Mouse (Mus musculus) myocyte (in vitro differentiated cells): ENCODE results near the gene Trak1. TPM values are rescaled to one million over a fixed set of nuclear protein-coding genes. Genes with fewer than 3 reads are reported as not detected.
A peak's percentile ranks its signal among the peaks of the same experiment; 100 is the strongest.

Experiments used
- H3K27me3 ChIP-seq: one replicate; pipeline ENCODE4 v1.6.1; 2011; ENCODE audit not compliant: control insufficient read depth, insufficient read depth, insufficient read length
- H3K36me3 ChIP-seq: one replicate; pipeline ENCODE4 v1.6.1; 2011; ENCODE audit not compliant: control insufficient read depth, insufficient read depth
- H3K4me2 ChIP-seq: one replicate; pipeline ENCODE4 v1.6.1; 2011; ENCODE audit warnings: low read depth, control low read depth
- H3K4me3 ChIP-seq: one replicate; pipeline ENCODE4 v1.5.1; 2011; ENCODE audit warnings: mild to moderate bottlenecking, control low read depth, moderate library complexity
- H3K79me2 ChIP-seq: one replicate; pipeline ENCODE4 v1.6.1; 2011; ENCODE audit not compliant: control insufficient read depth, insufficient read depth
- H3ac ChIP-seq: one replicate; pipeline ENCODE4 v1.6.1; 2011; ENCODE audit not compliant: control insufficient read depth, insufficient read length
- CEBPB ChIP-seq: IDR thresholded peaks from 2 replicates; pipeline ENCODE4 v1.6.1; 2011; ENCODE audit warnings: mild to moderate bottlenecking, moderate library complexity; ENCODE audit not compliant: poor library complexity, insufficient read depth, severe bottlenecking
- E2F4 ChIP-seq: IDR thresholded peaks from one replicate; pipeline ENCODE4 v1.6.1; 2011; ENCODE audit warnings: mild to moderate bottlenecking, control low read depth, moderate library complexity; ENCODE audit not compliant: insufficient read depth
- MAX ChIP-seq: IDR thresholded peaks from one replicate; pipeline ENCODE4 v1.6.1; 2011; ENCODE audit warnings: low read depth, mild to moderate bottlenecking, control low read depth
- MYOD1 ChIP-seq, 3 experiments: IDR thresholded peaks; one replicate each; pipeline ENCODE4 v1.6.1; 2011; ENCODE audit warnings: control low read depth in 2 of 3, low read depth in 2 of 3, mild to moderate bottlenecking in 2 of 3, moderate library complexity in 1 of 3; ENCODE audit not compliant: insufficient read length in 2 of 3, control insufficient read depth in 1 of 3
- MYOG ChIP-seq, 3 experiments: IDR thresholded peaks; one replicate each; pipeline ENCODE4 v1.6.1; 2011; ENCODE audit warnings: control low read depth in 2 of 3, low read depth in 2 of 3, mild to moderate bottlenecking in 2 of 3; ENCODE audit not compliant: insufficient read length in 2 of 3, control insufficient read depth in 1 of 3, insufficient read depth in 1 of 3
- POLR2A ChIP-seq: IDR thresholded peaks from one replicate; pipeline ENCODE4 v1.6.1; 2011; ENCODE audit warnings: low read depth, mild to moderate bottlenecking, control low read depth, moderate library complexity; ENCODE audit not compliant: insufficient read length
- POLR2AphosphoS2 ChIP-seq: IDR thresholded peaks from one replicate; pipeline ENCODE4 v1.6.1; 2011; ENCODE audit warnings: low read depth, control low read depth; ENCODE audit not compliant: insufficient read length
- REST ChIP-seq: IDR thresholded peaks from one replicate; pipeline ENCODE4 v1.6.1; 2011; ENCODE audit warnings: mild to moderate bottlenecking, control low read depth, moderate library complexity; ENCODE audit not compliant: insufficient read depth, insufficient read length
- SRF ChIP-seq: IDR thresholded peaks from one replicate; pipeline ENCODE4 v1.6.1; 2011; ENCODE audit warnings: low read depth; ENCODE audit not compliant: control insufficient read depth, insufficient read length
- TCF12 ChIP-seq: IDR thresholded peaks from one replicate; pipeline ENCODE4 v1.6.1; 2011; ENCODE audit warnings: mild to moderate bottlenecking, control low read depth; ENCODE audit not compliant: poor library complexity, insufficient read depth, severe bottlenecking
- TCF3 ChIP-seq: IDR thresholded peaks from one replicate; pipeline ENCODE4 v1.6.1; 2011; ENCODE audit warnings: low read depth, control low read depth; ENCODE audit not compliant: insufficient read length
- USF1 ChIP-seq: IDR thresholded peaks from one replicate; pipeline ENCODE4 v1.6.1; 2011; ENCODE audit warnings: low read depth, mild to moderate bottlenecking, control low read depth, moderate library complexity
- polyA plus RNA-seq: library from polyadenylated mRNA; unstranded; fragments of >200 nt; fragmentation: generic; extraction: Trizol; gene quantifications from one replicate; pipeline ENCODE4 v1.2.1, GENCODE M21; 2012; ENCODE audit warnings: missing spikeins

The Trak1 gene
- polyA plus RNA-seq, 1 experiment, result 60.8 TPM

GRCm38 (mm10) chr9:121301041-121301920, 4.0 kb downstream of the Trak1 start:
- Histone ChIP-seq H3K4me2 (no peak overlapping the region), H3K79me2 (peaks cover 85% of the 10 kb centered on the region), H3ac (no peak overlapping the region), H3K27me3 (no peaks in the 10 kb centered on the region), H3K36me3 (peaks cover 10% of the 10 kb centered on the region), H3K4me3 (no peak overlapping the region)
- TF ChIP-seq POLR2AphosphoS2 (no peak), SRF (no peak), MYOG (IDR thresholded peaks at IDR 0.05; ENCODE audit: control insufficient read depth in 1 of 3, insufficient read depth in 1 of 3, insufficient read length in 2 of 3, low read depth in 2 of 3) (no peak), E2F4 (no peak), CEBPB (no peak), TCF12 (no peak), TCF3 (no peak), USF1 (no peak), MAX (no peak), REST (no peak), MYOD1 (IDR thresholded peaks at IDR 0.05; ENCODE audit: control insufficient read depth in 1 of 3, insufficient read length in 2 of 3, low read depth in 2 of 3) (no peak), POLR2A (no peak)

GRCm38 (mm10) chr9:121302543-121302942, 5.2 kb downstream of the Trak1 start:
- H3K79me2 ChIP-seq, result peaks cover 98% of the 10 kb centered on the region
- no peak overlapping the region for H3K4me3 ChIP-seq
- no peaks in the 10 kb centered on the region for H3K27me3 ChIP-seq
- no peak overlapping the region for H3ac ChIP-seq
- no peak for TF ChIP-seq REST
- TF ChIP-seq POLR2AphosphoS2, result no peak
- no peak for TF ChIP-seq TCF3
- TF ChIP-seq CEBPB, result no peak
- no peak for TF ChIP-seq MYOD1 (IDR thresholded peaks at IDR 0.05; ENCODE audit: control insufficient read depth in 1 of 3, insufficient read length in 2 of 3, low read depth in 2 of 3)
- no peak for TF ChIP-seq POLR2A
- no peak for TF ChIP-seq MAX
- TF ChIP-seq USF1, result no peak
- TF ChIP-seq TCF12, result no peak
- no peak overlapping the region for H3K4me2 ChIP-seq
- peaks cover 10% of the 10 kb centered on the region for H3K36me3 ChIP-seq

DNA sequence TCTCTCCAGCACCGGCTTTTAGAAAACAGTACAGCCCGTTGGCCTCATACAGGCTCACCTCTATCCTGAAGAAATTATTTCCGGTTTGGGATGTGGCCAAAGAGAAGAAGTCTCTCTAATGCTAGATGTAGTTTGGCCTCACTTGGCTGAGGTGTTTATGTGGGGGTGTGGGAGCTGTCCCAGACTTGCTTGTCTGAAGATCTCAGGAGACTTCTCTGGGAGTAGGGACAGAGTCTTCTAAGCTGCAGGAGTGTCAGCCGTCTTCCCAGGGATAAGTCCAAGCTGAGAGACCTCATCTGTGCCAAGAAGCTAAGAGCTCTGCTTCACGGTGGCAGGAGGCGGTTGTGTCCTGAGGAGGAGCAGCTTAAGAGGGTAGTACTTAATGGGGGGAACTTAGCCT, 5.8 kb downstream of the Trak1 start:
- H3K4me3 ChIP-seq, result no peak overlapping the region
- no peak overlapping the region for H3ac ChIP-seq
- peaks cover 10% of the 10 kb centered on the region for H3K36me3 ChIP-seq
- TF ChIP-seq SRF, result no peak
- TF ChIP-seq MYOG (IDR thresholded peaks at IDR 0.05; ENCODE audit: control insufficient read depth in 1 of 3, insufficient read depth in 1 of 3, insufficient read length in 2 of 3, low read depth in 2 of 3), result no peak
- peaks cover 98% of the 10 kb centered on the region for H3K79me2 ChIP-seq
- H3K27me3 ChIP-seq, result no peaks in the 10 kb centered on the region
- H3K4me2 ChIP-seq, result no peak overlapping the region

DNA sequence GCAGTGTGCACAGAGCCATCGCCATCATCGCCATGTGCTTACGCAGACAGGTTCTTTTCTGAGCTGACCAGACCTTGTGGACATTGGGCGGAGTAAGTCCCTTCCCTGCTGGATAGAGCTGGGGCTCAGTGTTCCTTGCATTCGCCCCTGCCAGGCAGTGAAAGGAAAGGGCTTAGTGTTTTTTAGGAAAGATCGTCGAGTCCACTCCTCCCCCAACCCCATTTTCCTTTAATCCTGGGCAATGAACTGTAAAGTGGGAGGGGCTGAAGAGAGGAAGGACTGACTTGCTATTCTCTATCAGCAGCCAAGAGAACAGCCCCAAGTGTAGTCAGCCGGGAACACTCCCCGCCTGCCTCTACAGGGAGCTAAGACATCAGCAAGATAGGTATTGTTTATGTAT, 6.4 kb downstream of the Trak1 start:
- no peak overlapping the region for H3K4me2 ChIP-seq
- H3ac ChIP-seq, result no peak overlapping the region
- no peaks in the 10 kb centered on the region for H3K27me3 ChIP-seq
- peaks cover 10% of the 10 kb centered on the region for H3K36me3 ChIP-seq
- H3K4me3 ChIP-seq, result no peak overlapping the region
- no peak for TF ChIP-seq CEBPB
- no peak for TF ChIP-seq TCF12
- TF ChIP-seq E2F4, result no peak
- no peak for TF ChIP-seq TCF3
- TF ChIP-seq MYOD1 (IDR thresholded peaks at IDR 0.05; ENCODE audit: control insufficient read depth in 1 of 3, insufficient read length in 2 of 3, low read depth in 2 of 3), result no peak
- no peak for TF ChIP-seq POLR2A
- TF ChIP-seq MYOG (IDR thresholded peaks at IDR 0.05; ENCODE audit: control insufficient read depth in 1 of 3, insufficient read depth in 1 of 3, insufficient read length in 2 of 3, low read depth in 2 of 3), result no peak
- TF ChIP-seq SRF, result no peak
- TF ChIP-seq POLR2AphosphoS2, result no peak
- no peak for TF ChIP-seq REST
- peaks cover 98% of the 10 kb centered on the region for H3K79me2 ChIP-seq

- H3K36me3 ChIP-seq, result peaks cover 10% of the 10 kb centered on the region
- peak in 2 of 3 experiments; percentile 7 to 29 for TF ChIP-seq MYOD1 (IDR thresholded peaks at IDR 0.05; ENCODE audit: control insufficient read depth in 1 of 3, insufficient read length in 2 of 3, low read depth in 2 of 3)
- no peak for TF ChIP-seq POLR2AphosphoS2
- no peak for TF ChIP-seq MAX
- no peak overlapping the region for H3K4me3 ChIP-seq
- peaks cover 98% of the 10 kb centered on the region for H3K79me2 ChIP-seq
- H3ac ChIP-seq, result no peak overlapping the region
- H3K4me2 ChIP-seq, result no peak overlapping the region
- H3K27me3 ChIP-seq, result no peaks in the 10 kb centered on the region
Measured at GRCm38 (mm10) chr9:121304520-121304919, 7.2 kb downstream of the Trak1 start.
